Mouse (Mus musculus) CH12.LX (cell line): ENCODE results near the gene Mum1.

ENCODE experiments used
- E2F4 ChIP-seq: IDR thresholded peaks from 2 replicates; pipeline ENCODE4 v1.6.1; 2011; ENCODE audit warnings: low read depth, low read length, improper control_type of control experiment; ENCODE audit not compliant: insufficient replicate concordance
- NRF1 ChIP-seq: IDR thresholded peaks from 2 replicates; pipeline ENCODE4 v1.6.1; 2014; ENCODE audit warnings: low read depth, mild to moderate bottlenecking, inconsistent platforms, low read length, improper control_type of control experiment, moderate library complexity
- POLR2A ChIP-seq: IDR thresholded peaks from 2 replicates; pipeline ENCODE4 v1.6.1; 2011; ENCODE audit warnings: low read depth, mild to moderate bottlenecking, improper control_type of control experiment, low read length
- POLR2AphosphoS2 ChIP-seq: IDR thresholded peaks from 2 replicates; pipeline ENCODE4 v1.6.1; 2011; ENCODE audit warnings: low read depth, low read length, improper control_type of control experiment

DNA sequence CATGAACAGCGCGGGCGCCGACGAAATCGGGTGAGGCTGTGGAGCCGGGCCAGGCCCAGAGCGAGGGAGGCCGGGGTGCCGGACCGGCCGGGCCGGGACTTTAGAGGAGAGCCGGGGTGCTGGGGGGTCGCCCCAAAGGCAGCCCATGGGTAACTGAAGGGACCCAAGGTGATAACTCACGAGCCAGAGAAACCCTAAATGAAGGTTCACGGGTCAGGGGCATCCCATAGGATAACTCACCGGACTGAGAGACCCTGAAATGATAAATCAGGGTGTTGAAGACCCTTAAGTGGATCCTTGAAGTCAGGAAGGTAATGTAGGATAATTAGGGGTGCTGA, 38.9 kb downstream of the Mum1 start:
- TF ChIP-seq E2F4: no peak
- TF ChIP-seq POLR2A: no peak
- TF ChIP-seq POLR2AphosphoS2: no peak
- no peak for TF ChIP-seq NRF1
